Mouse (Mus musculus) lung, embryonic 14.5 days (tissue): Measurements from ENCODE around the gene Dock11. TPM values are rescaled to one million over a fixed set of nuclear protein-coding genes. Genes with fewer than 3 reads are reported as not detected.

Source experiments
- ATAC-seq: fragments of 200-750 bp; cut with Nextera tagmentation; 2 replicates; pipeline ENCODE4 v1.8.0; 2017; ENCODE audit warnings: mild to moderate bottlenecking, moderate TSS enrichment, moderate library complexity; ENCODE audit not compliant: insufficient read depth
- DNase-seq: peaks from one replicate; pipeline ENCODE4 v3.0.0-alpha.2; 2015
- H3K27ac ChIP-seq: fragments of 300-500 bp; sonication (generic); 2 replicates; pipeline ENCODE4 v1.5.1; 2014; ENCODE audit warnings: low read depth, mild to moderate bottlenecking, moderate library complexity
- H3K27me3 ChIP-seq: fragments of 300-500 bp; sonication (generic); 2 replicates; pipeline ENCODE4 v1.6.1; 2014; ENCODE audit warnings: low read length, control low read depth; ENCODE audit not compliant: insufficient read depth
- H3K36me3 ChIP-seq: fragments of 300-500 bp; sonication (generic); 2 replicates; pipeline ENCODE4 v1.6.1; 2014; ENCODE audit warnings: control low read depth; ENCODE audit not compliant: insufficient read depth
- H3K4me1 ChIP-seq: fragments of 300-500 bp; sonication (generic); 2 replicates; pipeline ENCODE4 v1.6.1; 2014; ENCODE audit warnings: antibody characterized with exemption, control low read depth; ENCODE audit not compliant: insufficient read depth
- H3K4me2 ChIP-seq: fragments of 300-500 bp; sonication (generic); 2 replicates; pipeline ENCODE4 v1.6.1; 2014; ENCODE audit warnings: mild to moderate bottlenecking
- H3K4me3 ChIP-seq: fragments of 300-500 bp; sonication (generic); 2 replicates; pipeline ENCODE4 v1.5.1; 2014; ENCODE audit warnings: low read depth, low read length
- H3K9ac ChIP-seq: fragments of 300-500 bp; sonication (generic); 2 replicates; pipeline ENCODE4 v1.6.1; 2014
- H3K9me3 ChIP-seq: fragments of 300-500 bp; sonication (generic); 2 replicates; pipeline ENCODE4 v1.6.1; 2016; ENCODE audit warnings: low read depth, low read length, control low read depth
- CTCF ChIP-seq: IDR thresholded peaks from 2 replicates; pipeline ENCODE4 v1.5.1; 2016; ENCODE audit warnings: antibody characterized with exemption, low read depth
- WGBS: fragments of 180-500 bp; shearing (Covaris S2); extraction: QIAGEN DNeasy Blood & Tissue Kit; methylation state at CpG from one replicate; pipeline ENCODE4 v1.1.7; 2014; 5-methylcytosine and 5-hydroxymethylcytosine counted together
- polyA plus RNA-seq: library from polyadenylated mRNA; unstranded; fragments of >200 nt; fragmentation: Nextera tagmentation; extraction: Ambion mirVana; gene quantifications from 2 replicates; pipeline ENCODE4 v1.2.1, GENCODE M21; 2014

Dock11 gene
- polyA plus RNA-seq, 1 experiment from 2014 or later: 10.4 TPM

GRCm38 (mm10) chrX:36045731-36046130, 157.1 kb downstream of the Dock11 start:
- TF ChIP-seq CTCF: no peak
- no peak overlapping the region for H3K4me3 ChIP-seq
- H3K27ac ChIP-seq: no peak overlapping the region
- H3K27me3 ChIP-seq: no peaks in the 10 kb centered on the region
- DNase-seq (no peak), ATAC-seq (no peak)
- H3K9ac ChIP-seq: no peak overlapping the region
- no peaks in the 10 kb centered on the region for H3K9me3 ChIP-seq
- H3K4me1 ChIP-seq: no peaks in the 10 kb centered on the region
- no peak overlapping the region for H3K4me2 ChIP-seq
- 75% methylated on average over 4 of the region's 4 CpGs for WGBS
- no peaks in the 10 kb centered on the region for H3K36me3 ChIP-seq

DNA sequence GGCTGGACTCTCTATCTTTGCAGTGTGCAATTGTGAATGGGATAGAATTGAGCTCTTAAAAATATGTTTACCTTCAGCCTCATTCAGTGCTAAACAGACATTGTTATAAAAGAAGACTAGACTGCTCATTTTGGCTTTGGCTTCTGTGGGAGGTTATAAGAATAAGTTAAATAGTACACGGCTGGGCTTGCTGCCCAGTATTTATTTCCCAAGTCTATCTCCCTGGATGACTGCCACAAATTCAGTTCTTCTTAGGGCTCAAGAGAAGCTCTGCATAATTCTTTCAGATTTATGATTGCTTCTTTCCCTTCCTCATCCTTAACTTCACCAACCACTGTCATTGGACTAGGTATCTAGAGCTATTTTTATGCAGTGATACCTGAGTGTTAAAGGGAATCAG, 158.8 kb downstream of the Dock11 start:
- Histone ChIP-seq H3K4me3 (no peak overlapping the region), H3K27me3 (no peaks in the 10 kb centered on the region), H3K27ac (no peak overlapping the region), H3K36me3 (no peaks in the 10 kb centered on the region), H3K4me1 (no peaks in the 10 kb centered on the region), H3K9ac (no peak overlapping the region), H3K9me3 (no peaks in the 10 kb centered on the region), H3K4me2 (no peak overlapping the region)
- DNase-seq: peak; percentile 86
- TF ChIP-seq CTCF: no peak
- 33% methylated on average over 1 of the region's 1 CpGs for WGBS
- peak; percentile 38; the same call in 1 of the 2 replicates for ATAC-seq

DNA sequence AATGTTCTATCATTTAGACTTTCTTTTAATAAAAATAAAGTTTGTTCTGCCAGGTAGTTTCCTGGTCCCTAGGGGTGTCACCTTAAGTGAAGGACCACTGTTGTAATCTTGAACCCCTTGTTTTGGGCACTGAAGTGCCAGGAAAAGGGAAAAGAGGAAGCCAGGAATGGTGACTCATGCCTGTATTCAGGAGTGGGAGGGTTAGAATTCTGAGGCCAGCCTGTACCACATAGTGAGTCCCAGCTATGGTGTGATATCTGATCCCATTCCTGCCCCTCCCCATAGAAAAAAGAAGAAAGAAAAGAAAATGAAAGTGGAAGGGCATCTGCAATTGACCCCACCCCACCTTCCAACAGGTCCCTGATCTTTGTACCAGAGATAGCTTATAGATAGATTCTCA, 161.7 kb downstream of the Dock11 start:
- H3K4me3 ChIP-seq: no peak overlapping the region
- no peak overlapping the region for H3K4me2 ChIP-seq
- TF ChIP-seq CTCF: no peak
- no peak overlapping the region for H3K27ac ChIP-seq
- no peaks in the 10 kb centered on the region for H3K36me3 ChIP-seq
- no peak overlapping the region for H3K9ac ChIP-seq
- H3K27me3 ChIP-seq: no peaks in the 10 kb centered on the region
- ATAC-seq: no peak
- no peaks in the 10 kb centered on the region for H3K4me1 ChIP-seq
- DNase-seq: no peak
- H3K9me3 ChIP-seq: no peaks in the 10 kb centered on the region

GRCm38 (mm10) chrX:36073997-36074396, 185.4 kb downstream of the Dock11 start:
- H3K4me2 ChIP-seq: no peak overlapping the region
- H3K4me1 ChIP-seq: no peaks in the 10 kb centered on the region
- no peaks in the 10 kb centered on the region for H3K27me3 ChIP-seq
- WGBS: 66% methylated on average over 2 of the region's 2 CpGs
- no peaks in the 10 kb centered on the region for H3K9me3 ChIP-seq
- H3K4me3 ChIP-seq: no peak overlapping the region
- no peaks in the 10 kb centered on the region for H3K36me3 ChIP-seq
- no peak overlapping the region for H3K27ac ChIP-seq
- no peak overlapping the region for H3K9ac ChIP-seq
- ATAC-seq (no peak), DNase-seq (no peak)
- TF ChIP-seq CTCF: no peak

DNA sequence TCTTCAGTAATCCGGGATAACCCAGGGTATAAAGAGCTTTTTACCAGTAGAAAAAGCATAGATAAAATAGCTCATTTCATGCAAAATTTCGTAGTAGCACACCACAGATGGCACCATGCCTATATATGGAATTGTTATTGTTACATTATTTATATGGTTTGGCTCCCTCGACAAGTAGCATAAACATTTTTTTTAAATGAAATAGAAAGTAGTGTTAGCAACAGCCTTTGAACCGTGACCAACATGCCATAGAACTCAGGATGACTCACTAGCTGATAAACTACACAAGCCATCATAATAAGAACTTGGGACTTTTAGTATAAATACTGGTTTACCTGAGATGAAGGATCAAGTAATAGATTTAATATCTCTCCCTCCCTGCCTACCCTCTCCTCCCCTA, 188.5 kb downstream of the Dock11 start:
- 42% methylated on average over 4 of the region's 4 CpGs for WGBS
- no peak overlapping the region for H3K9ac ChIP-seq
- H3K4me3 ChIP-seq: no peak overlapping the region
- ATAC-seq (peak; percentile 62; the same call in 1 of the 2 replicates), DNase-seq (peak; percentile 73)
- no peaks in the 10 kb centered on the region for H3K9me3 ChIP-seq
- no peak overlapping the region for H3K4me2 ChIP-seq
- no peak for TF ChIP-seq CTCF
- H3K4me1 ChIP-seq: no peaks in the 10 kb centered on the region
- no peaks in the 10 kb centered on the region for H3K27me3 ChIP-seq
- H3K36me3 ChIP-seq: no peaks in the 10 kb centered on the region
- H3K27ac ChIP-seq: no peak overlapping the region

- no peak for TF ChIP-seq CTCF
- H3K9ac ChIP-seq: no peak overlapping the region
- no peak overlapping the region for H3K27ac ChIP-seq
- H3K27me3 ChIP-seq: no peaks in the 10 kb centered on the region
- peak; percentile 52; the same call in 1 of the 2 replicates for ATAC-seq
- peak; percentile 5 for DNase-seq
- no peaks in the 10 kb centered on the region for H3K36me3 ChIP-seq
- no peaks in the 10 kb centered on the region for H3K4me1 ChIP-seq
- H3K9me3 ChIP-seq: no peaks in the 10 kb centered on the region
- no peak overlapping the region for H3K4me2 ChIP-seq
- WGBS: 70% methylated on average over 1 of the region's 1 CpGs
- H3K4me3 ChIP-seq: no peak overlapping the region
Observed at GRCm38 (mm10) chrX:36082917-36083316, 194.3 kb downstream of the Dock11 start.

- Histone ChIP-seq H3K27me3 (no peaks in the 10 kb centered on the region), H3K9me3 (no peaks in the 10 kb centered on the region), H3K9ac (no peak overlapping the region), H3K4me2 (no peak overlapping the region), H3K4me3 (no peak overlapping the region), H3K36me3 (no peaks in the 10 kb centered on the region), H3K4me1 (no peaks in the 10 kb centered on the region), H3K27ac (no peak overlapping the region)
- 80% methylated on average over 6 of the region's 6 CpGs for WGBS
- no peak for ATAC-seq
- TF ChIP-seq CTCF: no peak
- DNase-seq: no peak
Observed at GRCm38 (mm10) chrX:36088464-36089256, 200.0 kb downstream of the Dock11 start.
